Mouse (Mus musculus) lung, postnatal 0 days (tissue): ENCODE measurements at regions not wholly inside any gene's neighbourhood (a gene's known extent, or its start where the extent isn't known, plus 50 kb on each side); places are given as distances from the start of the nearest gene placed in this dataset.

Source experiments
- ATAC-seq: fragments of 200-750 bp; cut with Nextera tagmentation; 2 replicates; pipeline ENCODE4 v1.8.0; 2017; ENCODE audit warnings: moderate library complexity
- DNase-seq: peaks from one replicate; pipeline ENCODE4 v3.0.0-alpha.2; 2016; ENCODE audit warnings: low spot score
- H3K27ac ChIP-seq: fragments of 300-500 bp; sonication (generic); 2 replicates; pipeline ENCODE4 v1.5.1; 2014; ENCODE audit warnings: antibody characterized with exemption, mild to moderate bottlenecking, low read length, mixed read lengths
- H3K27me3 ChIP-seq: fragments of 300-500 bp; sonication (generic); replicated peaks from 2 replicates; pipeline ENCODE4 v1.6.1; 2014; ENCODE audit warnings: low read length, mixed read lengths; ENCODE audit not compliant: insufficient read depth
- H3K36me3 ChIP-seq: fragments of 300-500 bp; sonication (generic); 2 replicates; pipeline ENCODE4 v1.6.1; 2014; ENCODE audit warnings: low read length, mixed read lengths; ENCODE audit not compliant: insufficient read depth
- H3K4me1 ChIP-seq: fragments of 300-500 bp; sonication (generic); 2 replicates; pipeline ENCODE4 v1.6.1; 2014; ENCODE audit warnings: antibody characterized with exemption, low read depth, low read length, mixed read lengths; ENCODE audit not compliant: insufficient read depth
- H3K4me2 ChIP-seq: fragments of 300-500 bp; sonication (generic); replicated peaks from 2 replicates; pipeline ENCODE4 v1.6.1; 2014; ENCODE audit warnings: low read depth, mild to moderate bottlenecking, low read length, moderate library complexity, mixed read lengths
- H3K4me3 ChIP-seq: fragments of 300-500 bp; sonication (generic); 2 replicates; pipeline ENCODE4 v1.5.1; 2014; ENCODE audit warnings: low read depth, low read length
- H3K9ac ChIP-seq: fragments of 300-500 bp; sonication (generic); replicated peaks from 2 replicates; pipeline ENCODE4 v1.6.1; 2014; ENCODE audit warnings: low read depth, mild to moderate bottlenecking
- H3K9me3 ChIP-seq: fragments of 300-500 bp; sonication (generic); 2 replicates; pipeline ENCODE4 v1.6.1; 2016; ENCODE audit warnings: low read length, mixed read lengths
- CTCF ChIP-seq: IDR thresholded peaks from 2 replicates; pipeline ENCODE4 v1.5.1; 2016; ENCODE audit warnings: antibody characterized with exemption, mild to moderate bottlenecking
- EP300 ChIP-seq: IDR thresholded peaks from 2 replicates; pipeline ENCODE4 v1.6.1; 2016; ENCODE audit warnings: antibody characterized with exemption, mild to moderate bottlenecking, control low read depth
- WGBS: fragments of 180-500 bp; shearing (Covaris S2); extraction: QIAGEN DNeasy Blood & Tissue Kit; methylation state at CpG from one replicate; pipeline ENCODE4 v1.1.7; 2014; 5-methylcytosine and 5-hydroxymethylcytosine counted together

- Histone ChIP-seq H3K36me3 (no peaks in the 10 kb centered on the region), H3K27me3 (no peaks in the 10 kb centered on the region), H3K4me1 (no peaks in the 10 kb centered on the region), H3K4me3 (no peak overlapping the region), H3K9ac (no peak overlapping the region), H3K27ac (no peak overlapping the region), H3K9me3 (no peaks in the 10 kb centered on the region), H3K4me2 (no peak overlapping the region)
- ATAC-seq (no peak), DNase-seq (no peak)
- no peak for TF ChIP-seq EP300
- no peak for TF ChIP-seq CTCF
- WGBS = 82% methylated on average over 1 of the region's 1 CpGs
Observed at GRCm38 (mm10) chr10:46823837-46824236, 1246.2 kb downstream of the Hace1 start.

GRCm38 (mm10) chr10:46826012-46826411 lies 1248.4 kb downstream of the Hace1 start:
- H3K4me3 ChIP-seq = no peak overlapping the region
- H3K4me1 ChIP-seq = no peaks in the 10 kb centered on the region
- H3K36me3 ChIP-seq = no peaks in the 10 kb centered on the region
- H3K27me3 ChIP-seq = no peaks in the 10 kb centered on the region
- no peak overlapping the region for H3K4me2 ChIP-seq
- no peak overlapping the region for H3K9ac ChIP-seq
- no peak for DNase-seq
- no peaks in the 10 kb centered on the region for H3K9me3 ChIP-seq
- ATAC-seq = no peak
- no peak overlapping the region for H3K27ac ChIP-seq
- WGBS = 53% methylated on average over 3 of the region's 3 CpGs
- TF ChIP-seq CTCF (no peak), EP300 (no peak)

- Histone ChIP-seq H3K4me1 (no peaks in the 10 kb centered on the region), H3K4me2 (no peak overlapping the region), H3K27me3 (no peaks in the 10 kb centered on the region), H3K4me3 (no peak overlapping the region), H3K9me3 (no peaks in the 10 kb centered on the region), H3K27ac (no peak overlapping the region), H3K9ac (no peak overlapping the region), H3K36me3 (no peaks in the 10 kb centered on the region)
- no peak for TF ChIP-seq EP300
- TF ChIP-seq CTCF = no peak
- no peak for DNase-seq
- WGBS = 71% methylated on average over 1 of the region's 1 CpGs
- no peak for ATAC-seq
Observed at GRCm38 (mm10) chr10:46826639-46827038, 1249.0 kb downstream of the Hace1 start.

- Histone ChIP-seq H3K4me2 (no peak overlapping the region), H3K9ac (no peak overlapping the region), H3K4me1 (no peaks in the 10 kb centered on the region), H3K27me3 (no peaks in the 10 kb centered on the region), H3K27ac (no peak overlapping the region), H3K9me3 (no peaks in the 10 kb centered on the region), H3K36me3 (no peaks in the 10 kb centered on the region), H3K4me3 (no peak overlapping the region)
- ATAC-seq (no peak), DNase-seq (no peak)
- no peak for TF ChIP-seq CTCF
- no peak for TF ChIP-seq EP300
- 68% methylated on average over 1 of the region's 1 CpGs for WGBS
Observed at GRCm38 (mm10) chr10:46827109-46827812, 1249.6 kb downstream of the Hace1 start.

GRCm38 (mm10) chr10:46828164-46828563 lies 1250.5 kb downstream of the Hace1 start:
- 64% methylated on average over 2 of the region's 2 CpGs for WGBS
- H3K4me2 ChIP-seq = no peak overlapping the region
- H3K4me3 ChIP-seq = no peak overlapping the region
- H3K27me3 ChIP-seq = no peaks in the 10 kb centered on the region
- no peak overlapping the region for H3K27ac ChIP-seq
- H3K9ac ChIP-seq = no peak overlapping the region
- no peak for DNase-seq
- ATAC-seq = no peak
- H3K9me3 ChIP-seq = no peaks in the 10 kb centered on the region
- no peak for TF ChIP-seq EP300
- no peak for TF ChIP-seq CTCF
- no peaks in the 10 kb centered on the region for H3K4me1 ChIP-seq
- no peaks in the 10 kb centered on the region for H3K36me3 ChIP-seq

- TF ChIP-seq EP300 (no peak), CTCF (no peak)
- ATAC-seq (no peak), DNase-seq (no peak)
- Histone ChIP-seq H3K27ac (no peak overlapping the region), H3K4me2 (no peak overlapping the region), H3K9ac (no peak overlapping the region), H3K9me3 (no peaks in the 10 kb centered on the region), H3K27me3 (no peaks in the 10 kb centered on the region), H3K4me3 (no peak overlapping the region), H3K4me1 (no peaks in the 10 kb centered on the region), H3K36me3 (no peaks in the 10 kb centered on the region)
- 62% methylated on average over 3 of the region's 3 CpGs for WGBS
Observed at GRCm38 (mm10) chr10:46845578-46846314, 1268.1 kb downstream of the Hace1 start.
